Mouse (Mus musculus) heart, embryonic 16.5 days (tissue): ENCODE measurements at regions not wholly inside any gene's neighbourhood (a gene's known extent, or its start where the extent isn't known, plus 50 kb on each side); places are given as distances from the start of the nearest gene placed in this dataset.
A peak's percentile ranks its signal among the peaks of the same experiment; 100 is the strongest.

Experiments
- ATAC-seq: fragments of 200-750 bp; cut with Nextera tagmentation; replicated peaks from 2 replicates; pipeline ENCODE4 v1.8.0; 2017; ENCODE audit warnings: moderate number of reproducible peaks; ENCODE audit not compliant: insufficient read depth, low FRiP score; ENCODE audit errors: extremely low read depth
- H3K27ac ChIP-seq: fragments of 300-500 bp; sonication (generic); 2 replicates; pipeline ENCODE4 v1.5.1; 2014; ENCODE audit warnings: mild to moderate bottlenecking, low read length, control low read depth, moderate library complexity
- H3K27me3 ChIP-seq: fragments of 300-500 bp; sonication (generic); 2 replicates; pipeline ENCODE4 v1.6.1; 2014; ENCODE audit warnings: low read length, mixed read lengths; ENCODE audit not compliant: control insufficient read depth, insufficient read depth
- H3K36me3 ChIP-seq: fragments of 300-500 bp; sonication (generic); 2 replicates; pipeline ENCODE4 v1.6.1; 2014; ENCODE audit not compliant: control insufficient read depth, insufficient read depth
- H3K4me1 ChIP-seq: fragments of 300-500 bp; sonication (generic); 2 replicates; pipeline ENCODE4 v1.6.1; 2014; ENCODE audit warnings: low read length, mixed read lengths; ENCODE audit not compliant: control insufficient read depth, insufficient read depth
- H3K4me2 ChIP-seq: fragments of 300-500 bp; sonication (generic); 2 replicates; pipeline ENCODE4 v1.6.1; 2014; ENCODE audit warnings: low read depth, mild to moderate bottlenecking, control low read depth, low read length
- H3K4me3 ChIP-seq: fragments of 300-500 bp; sonication (generic); 2 replicates; pipeline ENCODE4 v1.5.1; 2014; ENCODE audit warnings: mild to moderate bottlenecking, control low read depth, low read length
- H3K9ac ChIP-seq: fragments of 300-500 bp; sonication (generic); 2 replicates; pipeline ENCODE4 v1.6.1; 2014; ENCODE audit warnings: low read length, control low read depth
- H3K9me3 ChIP-seq: fragments of 300-500 bp; sonication (generic); replicated peaks from 2 replicates; pipeline ENCODE4 v1.6.1; 2016; ENCODE audit warnings: low read length; ENCODE audit not compliant: control insufficient read depth
- WGBS: fragments of 180-500 bp; shearing (Covaris S2); extraction: QIAGEN DNeasy Blood & Tissue Kit; methylation state at CpG from one replicate; pipeline ENCODE4 v1.1.7; 2014; 5-methylcytosine and 5-hydroxymethylcytosine counted together

- Histone ChIP-seq H3K4me1 (peaks cover 6% of the 10 kb centered on the region; the same call in 1 of the 2 replicates), H3K27ac (no peak overlapping the region), H3K4me2 (no peak overlapping the region), H3K9ac (no peak overlapping the region), H3K36me3 (no peaks in the 10 kb centered on the region), H3K27me3 (no peaks in the 10 kb centered on the region), H3K9me3 (no peaks in the 10 kb centered on the region), H3K4me3 (no peak overlapping the region)
- 45% methylated on average over 3 of the region's 3 CpGs for WGBS
- peak; percentile 41 for ATAC-seq
Observed at GRCm38 (mm10) chr1:71956940-71957339, 255.2 kb downstream of the Mreg start.

- Histone ChIP-seq H3K4me1 (peaks cover 6% of the 10 kb centered on the region; the same call in 1 of the 2 replicates), H3K9me3 (no peaks in the 10 kb centered on the region), H3K9ac (no peak overlapping the region), H3K4me2 (no peak overlapping the region), H3K27me3 (no peaks in the 10 kb centered on the region), H3K27ac (no peak overlapping the region), H3K4me3 (no peak overlapping the region), H3K36me3 (no peaks in the 10 kb centered on the region)
- ATAC-seq, result no peak
Observed at GRCm38 (mm10) chr1:71955331-71955730, 256.8 kb downstream of the Mreg start.

DNA sequence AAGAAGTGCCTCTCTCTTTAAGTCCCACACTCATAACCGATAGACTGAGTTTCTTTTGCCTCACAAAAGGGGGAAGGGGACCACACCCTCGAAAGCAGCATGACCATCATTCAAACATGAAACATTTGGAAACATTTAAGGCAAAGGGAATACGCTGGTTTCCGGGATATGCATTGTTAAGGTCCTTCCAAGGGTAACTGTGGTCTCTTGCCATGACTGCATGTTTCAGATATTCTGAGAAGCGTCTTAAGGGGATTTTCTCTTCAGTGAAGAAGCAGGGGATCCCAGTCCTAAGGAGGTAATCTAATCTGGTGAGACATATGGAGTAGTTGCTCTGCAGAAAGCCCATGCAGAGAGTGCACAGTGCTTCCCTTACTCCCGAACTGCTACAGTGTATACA lies 258.8 kb downstream of the Mreg start:
- no peaks in the 10 kb centered on the region for H3K9me3 ChIP-seq
- H3K27me3 ChIP-seq, result no peaks in the 10 kb centered on the region
- WGBS, result 62% methylated on average over 6 of the region's 6 CpGs
- H3K4me2 ChIP-seq, result no peak overlapping the region
- H3K4me1 ChIP-seq, result peaks cover 6% of the 10 kb centered on the region; the same call in 1 of the 2 replicates
- H3K36me3 ChIP-seq, result no peaks in the 10 kb centered on the region
- ATAC-seq, result no peak
- no peak overlapping the region for H3K27ac ChIP-seq
- no peak overlapping the region for H3K4me3 ChIP-seq
- H3K9ac ChIP-seq, result no peak overlapping the region

DNA sequence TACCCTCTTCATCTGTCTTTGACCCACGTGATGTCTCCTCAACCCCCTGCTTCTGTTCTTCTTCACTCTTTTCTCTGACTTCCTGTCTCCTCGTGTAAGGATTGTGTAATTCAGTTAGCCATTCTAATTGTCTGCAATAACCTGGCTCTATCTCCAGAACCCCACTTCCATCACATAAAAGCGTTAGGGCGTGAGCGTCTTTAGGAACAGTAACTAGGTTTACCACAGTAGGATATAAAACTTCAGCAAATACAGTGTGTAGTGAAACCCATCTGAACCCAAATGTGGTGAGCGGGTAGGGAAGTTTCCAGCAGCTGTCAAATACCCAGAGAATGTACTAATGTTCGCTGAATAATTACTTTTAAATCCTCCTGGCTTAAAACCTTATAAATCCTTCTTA lies 262.6 kb downstream of the Mreg start:
- H3K9me3 ChIP-seq, result no peaks in the 10 kb centered on the region
- no peak overlapping the region for H3K4me3 ChIP-seq
- WGBS, result 76% methylated on average over 7 of the region's 7 CpGs
- no peak for ATAC-seq
- no peaks in the 10 kb centered on the region for H3K36me3 ChIP-seq
- H3K9ac ChIP-seq, result no peak overlapping the region
- H3K27me3 ChIP-seq, result no peaks in the 10 kb centered on the region
- no peak overlapping the region for H3K4me2 ChIP-seq
- peaks cover 6% of the 10 kb centered on the region; the same call in 1 of the 2 replicates for H3K4me1 ChIP-seq
- no peak overlapping the region for H3K27ac ChIP-seq

DNA sequence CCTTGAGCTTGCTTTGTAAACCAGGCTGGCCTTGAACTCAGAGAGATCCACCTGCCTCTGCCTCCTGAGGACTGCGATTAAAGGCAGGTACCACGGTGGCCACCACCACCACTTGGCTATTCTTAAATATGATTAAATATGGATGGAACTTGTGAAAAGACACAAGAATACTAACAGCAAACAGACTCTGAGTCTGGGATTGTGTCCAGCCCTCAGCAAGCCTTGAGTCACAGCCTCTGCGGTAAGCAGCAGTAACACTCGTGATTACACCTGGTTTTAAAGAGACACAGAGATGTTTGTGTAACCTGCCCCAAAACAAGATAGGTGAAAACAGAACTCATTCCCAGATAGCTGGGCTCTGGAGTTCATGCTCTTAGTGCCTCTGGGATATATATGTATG lies 263.4 kb downstream of the Mreg start:
- 90% methylated on average over 4 of the region's 4 CpGs for WGBS
- no peak for ATAC-seq
- Histone ChIP-seq H3K9me3 (no peaks in the 10 kb centered on the region), H3K27me3 (no peaks in the 10 kb centered on the region), H3K4me2 (no peak overlapping the region), H3K9ac (no peak overlapping the region), H3K36me3 (no peaks in the 10 kb centered on the region), H3K27ac (no peak overlapping the region), H3K4me3 (no peak overlapping the region), H3K4me1 (peaks cover 4% of the 10 kb centered on the region; the same call in 1 of the 2 replicates)

- H3K4me2 ChIP-seq, result no peak overlapping the region
- H3K9me3 ChIP-seq, result no peaks in the 10 kb centered on the region
- no peak for ATAC-seq
- no peak overlapping the region for H3K4me3 ChIP-seq
- no peak overlapping the region for H3K27ac ChIP-seq
- WGBS, result 84% methylated on average over 2 of the region's 2 CpGs
- no peaks in the 10 kb centered on the region for H3K4me1 ChIP-seq
- H3K27me3 ChIP-seq, result no peaks in the 10 kb centered on the region
- no peak overlapping the region for H3K9ac ChIP-seq
- H3K36me3 ChIP-seq, result no peaks in the 10 kb centered on the region
Observed at GRCm38 (mm10) chr1:71947506-71947905, 264.6 kb downstream of the Mreg start.

DNA sequence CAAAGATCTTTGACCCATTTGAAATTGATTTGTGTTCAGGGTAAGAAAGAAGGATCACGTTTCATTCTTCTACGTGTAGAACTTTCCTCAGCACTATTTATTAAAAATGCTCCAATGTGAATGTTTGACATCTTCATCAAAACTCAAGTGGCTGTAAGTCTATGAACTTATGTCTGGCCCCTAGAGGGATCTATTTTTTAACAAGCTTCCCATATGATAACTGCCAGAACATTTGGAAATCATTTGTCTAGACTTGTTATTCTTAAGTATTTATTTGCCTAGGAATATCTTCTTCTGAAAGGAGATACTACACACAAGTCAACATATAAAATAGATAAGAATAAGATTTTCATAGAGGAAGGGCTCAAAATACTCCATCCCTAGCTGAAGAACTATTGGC lies 265.2 kb downstream of the Mreg start:
- H3K4me1 ChIP-seq, result peaks cover 2% of the 10 kb centered on the region; the same call in 1 of the 2 replicates
- no peak overlapping the region for H3K9ac ChIP-seq
- H3K27me3 ChIP-seq, result no peaks in the 10 kb centered on the region
- WGBS, result 77% methylated on average over 2 of the region's 2 CpGs
- no peaks in the 10 kb centered on the region for H3K9me3 ChIP-seq
- no peak overlapping the region for H3K4me3 ChIP-seq
- no peak for ATAC-seq
- no peaks in the 10 kb centered on the region for H3K36me3 ChIP-seq
- no peak overlapping the region for H3K27ac ChIP-seq
- no peak overlapping the region for H3K4me2 ChIP-seq

- ATAC-seq, result no peak
- Histone ChIP-seq H3K4me1 (peaks cover 5% of the 10 kb centered on the region), H3K4me2 (no peak overlapping the region), H3K9ac (no peak overlapping the region), H3K36me3 (no peaks in the 10 kb centered on the region), H3K9me3 (no peaks in the 10 kb centered on the region), H3K27me3 (no peaks in the 10 kb centered on the region), H3K4me3 (no peak overlapping the region), H3K27ac (no peak overlapping the region)
- 77% methylated on average over 6 of the region's 6 CpGs for WGBS
Observed at GRCm38 (mm10) chr1:71945070-71945469, 267.0 kb downstream of the Mreg start.

DNA sequence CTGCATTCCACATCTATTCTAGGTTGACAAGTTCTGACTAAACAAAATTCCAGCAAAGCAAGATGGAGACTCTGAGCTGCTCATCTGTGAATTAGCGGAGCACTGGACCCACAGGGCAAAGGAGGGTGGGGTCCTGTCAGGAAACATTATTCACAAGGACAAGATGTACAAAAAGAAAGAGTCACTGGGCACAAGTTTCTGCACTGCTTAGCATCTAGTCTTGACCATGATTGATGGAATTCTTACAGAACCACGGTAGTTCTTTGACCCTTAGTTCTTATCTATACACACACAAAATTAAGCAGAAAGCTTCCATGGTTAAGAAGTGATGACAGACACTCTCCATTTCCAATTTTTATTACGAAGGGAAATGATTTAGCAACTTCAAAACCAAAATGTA lies 267.6 kb downstream of the Mreg start:
- Histone ChIP-seq H3K4me1 (peaks cover 5% of the 10 kb centered on the region), H3K4me3 (no peak overlapping the region), H3K36me3 (no peaks in the 10 kb centered on the region), H3K4me2 (no peak overlapping the region), H3K9me3 (no peaks in the 10 kb centered on the region), H3K27ac (no peak overlapping the region), H3K9ac (no peak overlapping the region), H3K27me3 (no peaks in the 10 kb centered on the region)
- ATAC-seq, result no peak
- WGBS, result 46% methylated on average over 3 of the region's 3 CpGs

- no peak for ATAC-seq
- Histone ChIP-seq H3K9ac (no peak overlapping the region), H3K4me2 (no peak overlapping the region), H3K9me3 (no peaks in the 10 kb centered on the region), H3K4me3 (no peak overlapping the region), H3K27me3 (no peaks in the 10 kb centered on the region), H3K36me3 (no peaks in the 10 kb centered on the region), H3K27ac (no peak overlapping the region), H3K4me1 (peaks cover 5% of the 10 kb centered on the region)
Observed at GRCm38 (mm10) chr1:71942145-71942544, 270.0 kb downstream of the Mreg start.
